Mouse (Mus musculus): ENCODE measurements around the gene H2-D1.

H2-D1 gene

DNA sequence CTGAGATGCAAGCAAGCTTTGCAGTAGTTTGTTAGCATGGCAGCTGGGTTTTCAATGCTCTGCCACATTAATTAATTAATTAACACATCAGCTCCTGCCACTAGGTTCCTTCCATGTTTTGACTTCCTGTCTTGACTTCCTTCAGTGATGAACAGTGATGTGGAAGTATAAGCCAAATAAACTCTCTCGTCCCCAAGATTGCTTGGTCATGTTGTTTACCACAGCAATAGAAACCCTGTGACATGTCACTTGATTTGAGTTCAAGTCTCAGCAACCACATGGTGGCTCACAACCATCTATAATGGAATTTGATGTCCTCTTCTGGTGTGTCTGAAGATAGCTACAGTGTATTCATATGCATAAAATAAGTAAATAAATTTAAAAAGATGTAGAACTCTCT, 5.2 kb upstream of the H2-D1 start:
- DNase-seq, result no peak

DNA sequence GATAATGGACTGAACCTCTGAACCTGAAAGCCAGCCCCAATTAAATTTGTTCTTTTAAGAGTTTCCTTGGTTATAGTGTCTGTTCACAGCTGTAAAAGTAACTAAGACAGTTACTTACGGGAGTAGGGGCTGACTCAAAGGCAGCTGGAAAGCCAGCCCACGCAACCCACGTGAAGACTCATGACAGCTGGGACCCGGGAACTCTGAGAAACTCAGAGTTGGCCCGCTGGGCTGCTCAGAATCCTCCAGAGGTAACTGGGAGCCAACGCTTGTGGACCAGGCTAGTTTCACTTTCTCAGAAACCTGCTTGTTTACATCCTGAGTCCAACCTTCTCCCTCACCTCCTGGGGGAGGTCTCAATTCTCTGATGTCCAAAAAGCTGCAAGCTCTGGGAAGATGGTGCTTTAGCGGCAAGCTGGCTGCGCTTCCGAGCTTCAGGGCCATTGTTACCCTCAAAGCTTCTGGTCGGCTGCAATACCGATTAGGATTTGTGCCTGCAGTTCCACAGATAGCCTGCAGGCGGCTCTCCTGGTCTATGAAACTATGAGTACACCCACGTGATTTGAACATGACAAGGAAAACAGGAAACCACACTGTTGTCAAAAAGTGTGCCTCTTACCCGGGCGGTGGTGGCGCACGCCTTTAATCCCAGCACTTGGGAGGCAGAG, 4.6 kb upstream of the H2-D1 start:
- peak; percentile 93 for DNase-seq

DNA sequence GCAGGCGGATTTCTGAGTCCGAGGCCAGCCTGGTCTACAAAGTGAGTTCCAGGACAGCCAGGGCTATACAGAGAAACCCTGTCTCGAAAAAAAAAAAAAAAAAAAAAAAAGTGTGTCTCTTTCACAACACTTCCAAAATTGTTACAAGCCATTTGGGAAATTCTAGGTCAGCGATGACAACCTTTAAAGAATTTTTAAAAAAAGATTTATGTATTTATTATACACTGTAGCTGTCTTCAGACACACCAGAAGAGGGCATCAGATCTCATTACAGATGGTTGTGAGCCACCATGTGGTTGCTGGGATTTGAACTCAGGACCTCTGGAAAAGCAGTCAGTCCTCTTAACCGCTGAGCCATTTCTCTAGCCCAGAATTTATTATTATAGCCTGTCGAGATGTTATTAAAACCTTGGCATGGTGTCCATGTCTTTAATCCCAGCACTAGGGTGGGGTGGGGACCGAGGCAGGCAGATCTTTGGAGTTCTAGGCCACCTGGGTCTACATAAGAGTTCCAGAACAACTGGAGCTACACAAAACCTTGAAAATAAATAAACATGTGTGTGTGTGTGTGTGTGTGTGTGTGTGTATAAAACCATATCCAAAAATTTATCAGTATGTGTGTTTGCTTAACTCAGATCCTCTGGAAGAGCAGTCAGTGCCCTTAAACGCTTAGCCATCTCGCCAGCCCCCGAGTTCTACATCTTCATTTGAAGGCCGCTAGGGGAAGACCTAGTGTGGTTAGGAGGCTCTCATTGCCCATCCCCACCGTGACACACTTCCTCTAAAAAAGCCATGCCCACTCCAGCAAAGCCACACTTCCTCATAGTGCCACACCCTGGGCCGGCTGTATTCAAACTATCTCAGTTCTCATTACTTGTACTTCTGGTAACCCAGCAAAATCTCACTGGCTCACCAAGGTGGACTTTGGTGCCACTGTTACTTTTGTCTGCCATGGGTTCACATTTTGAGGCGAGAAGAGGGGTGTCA, 3.7 kb upstream of the H2-D1 start:
- peak; percentile 47 for DNase-seq

DNA sequence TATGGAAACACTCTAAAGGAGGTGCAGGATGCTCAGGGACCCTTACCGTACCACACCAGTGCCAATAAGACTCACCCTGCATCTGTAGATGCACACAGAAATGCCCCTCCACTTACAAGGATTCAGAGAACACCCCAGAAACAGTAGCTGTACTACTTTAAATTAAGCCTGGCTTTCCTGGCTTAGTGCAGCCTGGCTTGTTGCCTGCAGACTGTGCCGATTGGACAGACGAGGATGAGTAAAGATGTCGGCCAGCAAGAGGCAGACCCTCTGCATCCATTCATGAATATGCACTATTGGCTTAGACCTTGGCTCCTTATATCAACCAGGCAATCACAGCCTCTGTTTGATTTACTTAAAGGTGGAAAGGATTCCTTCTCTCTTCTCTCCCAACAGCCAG, 2.9 kb upstream of the H2-D1 start:
- no peak for DNase-seq

DNA sequence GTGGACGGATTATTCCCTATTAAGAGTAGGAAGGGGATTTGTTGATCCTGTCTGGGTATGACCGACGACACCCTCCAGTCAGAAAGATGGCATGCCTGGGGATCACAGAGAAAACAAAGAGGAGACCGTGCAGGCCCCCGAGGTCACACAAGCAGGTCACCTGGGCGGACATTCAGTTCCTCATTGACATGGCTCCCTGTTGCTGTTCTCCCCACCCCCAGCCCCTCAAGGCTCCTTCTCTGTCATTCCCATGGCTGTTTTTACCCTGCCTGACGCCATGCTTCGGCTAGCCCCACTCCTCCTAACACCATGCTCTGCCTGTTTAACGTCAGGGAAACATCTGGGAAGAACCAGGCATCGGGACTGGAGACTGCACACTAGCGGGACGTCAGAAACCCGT, 879 bp upstream of the H2-D1 start:
- no peak for DNase-seq

DNA sequence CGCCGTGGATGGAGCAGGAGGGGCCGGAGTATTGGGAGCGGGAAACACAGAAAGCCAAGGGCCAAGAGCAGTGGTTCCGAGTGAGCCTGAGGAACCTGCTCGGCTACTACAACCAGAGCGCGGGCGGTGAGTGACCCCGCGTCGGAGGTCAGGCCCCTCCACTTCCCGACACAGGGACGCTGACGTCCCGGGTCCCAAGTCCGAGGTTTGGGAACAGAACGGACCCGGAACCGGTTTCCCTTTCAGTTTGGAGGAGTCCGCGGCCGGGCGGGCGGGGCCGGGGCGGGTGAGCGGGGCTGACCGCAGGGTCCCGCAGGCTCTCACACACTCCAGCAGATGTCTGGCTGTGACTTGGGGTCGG, 973 bp downstream of the H2-D1 start:
- peak; percentile 32 for DNase-seq

DNA sequence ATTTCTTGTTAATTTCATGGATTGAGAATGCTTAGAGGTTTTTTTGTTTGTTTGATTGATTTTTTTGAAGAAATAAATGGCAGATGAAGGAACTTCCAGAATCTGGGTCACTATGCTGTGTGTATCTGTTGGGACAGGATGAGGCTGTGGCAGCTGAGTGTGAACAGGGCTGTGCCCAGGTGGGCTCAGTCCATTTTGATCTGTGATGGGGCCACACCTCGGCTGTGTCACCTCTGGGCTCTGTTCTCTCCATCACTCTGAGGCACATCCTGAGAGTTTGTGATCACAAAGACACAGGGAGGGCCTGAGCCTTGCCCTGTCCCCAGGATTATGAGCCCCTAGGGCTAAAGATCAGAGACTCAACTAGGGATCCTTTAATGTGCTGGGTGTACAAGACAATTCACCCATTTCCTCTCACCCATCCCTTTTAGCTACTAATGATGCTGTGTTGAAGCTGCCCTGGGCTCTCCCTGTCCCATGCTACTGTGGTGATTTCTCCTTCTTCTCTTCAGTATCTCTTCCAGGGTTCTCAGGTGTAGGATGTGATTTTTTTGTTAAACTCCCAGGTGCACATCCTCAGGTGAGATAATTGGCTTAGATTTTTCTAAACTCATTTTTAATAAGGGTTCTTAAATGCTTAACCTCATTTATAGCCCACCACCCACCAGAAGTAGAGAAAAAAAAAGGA, 5.0 kb downstream of the H2-D1 start:
- no peak for DNase-seq

DNA sequence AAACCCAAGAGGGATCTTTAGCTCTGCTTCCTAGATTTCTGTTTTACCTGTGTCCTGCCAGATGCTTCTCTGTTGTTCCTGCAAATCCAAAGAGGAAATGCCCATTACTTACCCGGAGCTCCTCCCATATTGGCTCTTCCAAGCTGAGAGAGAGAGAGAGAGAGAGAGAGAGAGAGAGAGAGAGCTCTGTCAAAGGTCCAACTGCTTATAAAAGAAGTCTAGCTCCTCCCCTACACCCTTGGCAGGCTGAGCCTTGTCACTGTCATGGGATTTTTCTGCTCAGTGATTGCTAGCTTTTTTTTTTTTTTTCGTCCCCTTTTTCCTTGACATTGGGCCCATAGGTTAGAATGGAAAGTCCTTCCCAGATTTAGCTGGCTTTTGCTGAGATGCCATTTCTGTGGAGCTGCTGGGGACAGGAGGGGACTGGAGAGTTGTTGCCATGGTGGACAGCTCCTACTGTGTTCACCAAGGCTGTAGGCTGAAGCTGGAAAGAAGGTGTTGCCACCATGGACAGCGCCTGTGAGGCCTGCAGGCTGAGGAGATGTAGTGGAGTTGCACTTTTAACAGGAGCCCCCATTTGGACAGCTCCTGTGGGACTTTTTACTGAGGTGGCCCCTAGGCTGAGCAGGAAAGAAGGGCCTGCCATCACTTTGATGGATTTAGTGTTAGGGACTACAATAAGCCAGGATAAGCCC, 7.3 kb downstream of the H2-D1 start:
- peak; percentile 62 for DNase-seq

DNA sequence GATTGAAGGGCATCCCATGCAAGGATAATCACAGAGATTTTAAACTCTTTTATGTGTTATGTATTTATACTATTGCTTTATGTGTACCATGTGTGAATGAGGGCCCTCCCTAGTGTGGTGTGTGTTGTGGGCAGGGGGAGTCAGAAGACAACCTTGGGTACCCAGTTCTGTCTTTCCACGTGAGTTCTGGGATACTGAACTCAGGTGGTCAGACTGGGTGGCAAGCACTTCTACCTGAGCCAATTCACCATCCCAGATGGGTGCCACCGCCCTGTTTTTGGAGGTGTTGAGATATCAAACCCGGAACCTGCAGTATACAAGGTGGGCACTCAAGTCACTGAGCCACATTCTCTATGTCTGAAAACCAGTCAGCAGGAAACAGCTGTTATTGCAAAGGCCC, 9.7 kb downstream of the H2-D1 start:
- DNase-seq, result no peak

DNA sequence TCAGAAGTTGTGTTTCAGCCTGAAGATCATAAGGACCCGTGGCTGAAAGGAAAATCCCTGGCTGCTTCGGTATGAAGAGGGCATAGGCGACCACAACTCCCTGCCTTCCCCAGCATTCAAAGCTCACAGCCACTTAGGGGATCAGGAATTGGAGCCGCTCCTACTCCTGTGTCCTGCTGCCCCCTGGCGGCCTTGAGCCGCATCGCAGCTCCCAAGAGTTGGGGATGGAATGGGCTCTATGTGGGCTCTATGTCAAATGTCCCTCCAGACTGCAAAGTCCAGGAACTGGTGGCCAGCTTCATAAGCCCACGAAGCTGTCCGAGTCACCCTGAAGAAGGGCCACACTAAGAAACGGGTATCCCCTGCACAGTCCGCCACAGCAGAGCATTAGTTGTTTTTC, 12.2 kb downstream of the H2-D1 start:
- peak; percentile 82 for DNase-seq

DNA sequence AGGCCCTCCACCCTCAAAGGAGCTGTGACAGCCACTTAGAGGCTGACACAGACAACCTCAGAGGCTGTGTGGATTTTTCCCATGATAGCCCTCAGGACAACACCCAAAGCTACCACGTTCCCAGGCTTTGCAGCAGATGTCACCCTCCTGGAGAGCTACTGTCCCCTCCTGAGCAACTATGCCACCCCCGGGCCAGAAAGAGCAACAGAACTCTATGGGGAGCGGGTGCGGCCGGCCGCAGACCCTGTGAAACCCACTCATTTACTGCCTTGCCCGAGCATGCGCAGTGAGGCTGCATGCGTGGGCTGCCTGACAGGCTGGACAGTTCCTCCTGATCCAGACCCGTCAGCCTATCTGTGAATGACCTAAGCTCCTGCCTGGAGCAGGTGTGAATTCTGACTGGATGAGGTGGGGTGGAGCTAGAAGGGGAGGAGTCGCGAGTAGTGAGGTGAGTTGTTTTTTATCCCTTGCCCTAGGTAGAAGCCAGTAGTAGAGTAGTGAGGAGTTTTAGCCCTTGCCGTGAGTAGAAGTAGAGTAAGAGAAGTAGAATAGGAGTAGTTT, 13.9 kb downstream of the H2-D1 start:
- DNase-seq, result no peak

DNA sequence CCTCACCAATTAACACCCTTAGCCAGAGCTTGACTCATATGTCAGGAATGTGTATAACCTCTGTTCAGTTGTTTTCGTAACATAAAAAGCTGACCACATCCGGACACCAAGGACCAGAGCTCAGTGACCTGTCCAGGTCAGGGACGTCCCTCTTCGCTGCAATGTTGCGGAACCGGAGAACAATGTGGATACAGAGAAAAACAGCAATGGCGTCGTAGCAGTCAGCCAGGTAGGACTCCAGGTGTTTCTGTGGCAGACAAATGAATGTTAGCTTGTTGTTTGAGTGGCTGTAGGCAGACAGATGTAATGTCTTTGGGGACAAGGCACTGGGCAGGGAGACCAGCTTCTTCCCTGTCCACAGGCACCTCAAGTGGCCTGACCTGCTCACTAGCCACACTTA, 15.5 kb downstream of the H2-D1 start:
- DNase-seq, result no peak

DNA sequence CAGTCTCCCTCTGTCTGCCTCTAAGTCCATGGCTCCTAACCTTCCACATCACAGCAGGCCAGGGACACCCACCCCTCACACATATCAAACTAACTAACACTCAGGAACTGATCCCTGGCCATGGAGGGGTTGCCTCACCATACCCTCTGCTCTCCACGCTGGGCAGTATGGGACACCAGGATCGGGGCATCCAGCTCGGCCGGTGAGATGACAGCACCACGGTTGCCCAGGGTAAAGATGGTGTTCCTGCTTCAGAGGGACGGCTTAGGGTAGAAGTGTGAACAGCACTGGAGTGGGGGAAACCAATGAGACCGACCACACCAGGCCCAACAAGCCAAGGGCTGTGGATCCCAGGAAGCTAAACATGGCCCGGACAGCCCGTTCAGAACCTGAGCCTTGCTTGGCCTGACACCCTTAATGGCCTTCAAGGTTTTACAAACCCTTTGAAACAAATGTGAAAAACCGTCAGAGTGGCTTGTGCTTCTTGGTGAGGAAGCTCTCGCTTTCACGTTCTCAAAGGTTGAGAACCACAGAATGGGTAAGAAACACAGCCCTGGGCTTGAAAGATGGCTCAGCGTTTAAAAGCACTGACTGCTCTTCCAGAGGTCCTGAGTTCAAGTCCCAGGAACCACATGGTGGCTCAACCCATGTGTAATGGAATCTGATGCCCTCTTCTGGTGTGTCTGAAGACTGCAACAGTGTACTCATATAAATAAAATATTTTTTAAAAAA, 16.6 kb downstream of the H2-D1 start:
- no peak for DNase-seq

DNA sequence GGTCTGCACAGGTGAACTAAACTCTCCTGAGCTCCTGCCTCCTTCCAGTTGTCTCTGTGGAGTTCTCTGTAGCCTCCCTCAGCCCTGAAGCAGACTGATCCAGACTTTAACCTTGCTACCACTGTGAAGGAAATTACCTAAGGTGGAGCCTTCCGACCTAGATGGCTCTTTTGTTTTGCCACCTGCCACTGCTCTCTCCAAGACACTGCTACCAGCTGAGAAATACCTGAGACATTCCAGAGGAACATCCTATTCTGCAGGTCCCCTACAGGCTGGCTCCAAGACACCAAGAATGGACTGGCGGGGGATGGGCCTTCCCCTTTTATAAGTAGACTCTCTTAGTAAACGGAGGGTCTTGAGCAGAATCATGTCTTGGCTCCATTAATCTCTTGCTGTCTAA, 17.7 kb downstream of the H2-D1 start:
- no peak for DNase-seq

DNA sequence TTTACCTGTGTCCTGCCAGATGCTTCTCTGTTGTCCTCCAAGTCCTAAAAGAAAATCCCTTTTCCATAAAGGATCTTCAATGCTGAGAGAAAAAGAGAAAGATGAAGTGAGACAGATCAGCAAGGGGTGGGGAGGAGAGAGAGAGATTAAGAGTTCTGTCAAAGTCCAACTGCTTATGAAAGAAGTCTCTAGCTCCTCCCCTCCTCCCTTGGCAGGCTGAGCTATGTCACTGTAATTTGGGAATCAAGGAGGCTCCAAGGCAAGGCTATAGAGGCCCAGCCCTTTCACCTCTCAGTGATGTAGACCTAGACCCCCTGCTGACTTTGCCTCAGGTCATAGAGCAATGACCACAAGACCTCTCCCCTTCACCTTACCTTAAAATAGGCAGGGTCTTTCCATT, 22.9 kb downstream of the H2-D1 start:
- no peak for DNase-seq

DNA sequence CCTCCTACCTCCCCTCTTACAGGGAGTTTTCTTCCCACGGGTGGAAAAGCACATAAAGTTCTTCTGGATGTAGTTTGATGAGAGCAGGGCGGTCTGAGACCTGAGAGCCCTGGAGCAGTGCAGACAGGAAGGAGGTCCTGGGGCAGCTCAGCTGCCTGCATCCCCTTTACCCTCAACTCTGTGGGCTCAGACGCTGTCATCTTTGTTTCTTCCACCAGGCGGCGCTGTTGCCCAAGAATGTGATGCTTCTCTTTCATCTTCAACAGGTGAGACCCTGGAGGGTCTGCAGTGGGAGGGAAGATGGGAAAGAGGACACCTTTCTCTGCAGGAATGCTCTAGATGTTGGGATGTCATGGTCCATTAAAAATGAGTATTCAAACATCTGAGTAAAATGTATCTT, 33.3 kb downstream of the H2-D1 start:
- peak; percentile 32 for DNase-seq

DNA sequence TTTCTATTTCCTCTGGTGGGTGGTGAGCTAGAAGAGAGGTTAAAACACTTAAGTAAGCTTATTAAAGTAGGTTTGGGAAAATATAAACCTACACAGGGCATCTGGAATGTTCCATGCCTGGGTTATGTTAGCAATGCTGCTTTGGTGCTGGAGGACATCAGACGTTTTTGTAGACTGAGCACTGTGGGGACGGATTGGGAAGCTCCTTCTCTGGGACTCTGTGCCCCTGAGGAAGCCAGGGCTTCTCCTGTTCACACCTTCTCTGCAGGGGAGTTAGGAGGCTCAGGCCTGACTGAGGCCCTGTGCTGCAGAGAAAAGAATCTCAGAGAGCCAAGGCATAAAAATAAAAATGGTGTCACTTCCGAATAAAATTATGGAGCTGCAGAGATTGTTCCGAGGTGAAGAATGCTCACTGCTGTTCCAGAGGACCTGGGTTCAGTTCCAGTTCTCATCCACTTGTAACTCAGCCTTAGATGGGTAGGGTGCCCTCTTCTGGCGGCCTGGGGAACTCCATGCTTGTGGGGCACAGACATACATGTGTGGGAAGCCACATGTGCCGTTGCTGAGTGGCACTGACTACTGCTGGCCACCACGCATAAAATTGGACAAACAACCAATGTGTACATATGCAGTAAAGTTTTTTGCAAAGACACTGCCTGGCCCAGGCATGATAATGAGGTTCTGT, 37.9 kb downstream of the H2-D1 start:
- DNase-seq, result peak; percentile 19

DNA sequence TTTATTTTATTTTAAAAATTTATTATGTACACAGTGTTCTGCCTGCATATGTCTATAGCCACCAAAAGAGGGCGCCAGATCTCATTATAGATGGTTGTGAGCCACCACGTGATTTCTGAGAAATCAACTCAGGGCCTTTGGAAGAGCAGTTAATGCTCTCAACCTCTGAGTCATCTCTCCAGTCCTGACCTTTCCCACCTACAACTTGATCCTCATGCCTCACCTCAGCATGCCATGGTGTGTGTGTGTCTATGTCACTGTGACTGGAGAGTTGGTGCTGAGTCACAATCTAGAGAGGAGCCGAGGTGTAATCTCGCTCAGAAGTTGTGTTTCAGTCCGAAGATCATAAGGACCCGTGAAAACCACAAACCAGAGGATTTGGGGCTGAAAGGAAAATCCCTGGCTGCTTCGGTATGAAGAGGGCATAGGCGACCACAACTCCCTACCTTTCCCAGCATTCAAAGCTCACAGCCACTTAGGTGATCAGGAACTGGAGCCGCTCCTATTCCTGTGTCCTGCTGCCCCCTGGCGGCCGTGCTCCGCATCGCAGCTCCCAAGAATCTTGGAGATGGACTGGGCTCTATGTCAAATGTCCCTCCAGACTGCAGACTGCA, 39.2 kb downstream of the H2-D1 start:
- peak; percentile 80 for DNase-seq

DNA sequence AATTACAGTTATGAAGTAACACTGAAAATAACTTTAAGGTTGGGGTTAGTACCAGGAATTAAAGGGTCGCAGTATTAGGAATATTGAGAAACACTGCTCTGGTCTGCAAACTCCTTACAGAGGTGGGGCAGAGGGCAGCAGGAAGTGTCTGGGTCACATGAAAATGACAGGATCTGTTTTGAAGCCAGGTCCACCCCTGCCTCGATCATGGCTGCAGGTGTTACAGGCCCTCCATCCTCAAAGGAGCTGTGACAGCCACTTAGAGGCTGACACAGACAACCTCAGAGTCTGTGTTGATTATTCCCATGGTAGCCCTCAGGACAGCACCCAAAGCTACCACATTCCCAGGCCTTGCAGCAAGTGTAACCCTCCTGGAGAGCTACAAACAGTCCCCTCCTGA, 40.7 kb downstream of the H2-D1 start:
- no peak for DNase-seq

DNA sequence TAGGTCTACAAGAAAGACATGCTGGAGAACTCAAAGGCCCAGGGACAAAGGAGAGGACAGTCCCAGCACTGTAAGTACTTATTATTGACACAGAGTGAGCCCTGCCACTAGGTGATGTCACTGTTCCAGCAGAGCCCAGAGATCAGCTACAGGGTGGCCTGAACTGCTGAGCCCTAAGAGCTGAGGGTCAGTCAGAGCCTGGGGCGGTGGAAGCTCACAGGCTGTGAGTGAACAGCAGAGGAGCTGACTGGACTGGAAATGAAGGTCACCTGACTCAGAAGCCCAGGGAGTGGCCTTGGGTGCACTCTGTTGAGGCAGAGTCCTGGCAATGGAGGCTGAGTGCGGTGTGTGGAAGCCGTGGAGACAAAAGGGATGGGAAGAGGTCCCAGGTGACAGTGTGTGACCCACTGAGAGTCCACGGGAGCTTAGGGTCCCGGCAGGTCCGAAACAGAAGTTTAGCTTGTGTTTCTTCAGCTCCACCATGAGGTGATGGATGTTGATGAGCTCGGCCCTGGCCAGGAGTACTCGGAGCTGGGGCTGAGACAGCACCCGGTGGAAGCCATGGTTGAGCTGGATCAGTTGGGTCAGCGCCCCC, 41.3 kb downstream of the H2-D1 start:
- DNase-seq, result peak; percentile 7

DNA sequence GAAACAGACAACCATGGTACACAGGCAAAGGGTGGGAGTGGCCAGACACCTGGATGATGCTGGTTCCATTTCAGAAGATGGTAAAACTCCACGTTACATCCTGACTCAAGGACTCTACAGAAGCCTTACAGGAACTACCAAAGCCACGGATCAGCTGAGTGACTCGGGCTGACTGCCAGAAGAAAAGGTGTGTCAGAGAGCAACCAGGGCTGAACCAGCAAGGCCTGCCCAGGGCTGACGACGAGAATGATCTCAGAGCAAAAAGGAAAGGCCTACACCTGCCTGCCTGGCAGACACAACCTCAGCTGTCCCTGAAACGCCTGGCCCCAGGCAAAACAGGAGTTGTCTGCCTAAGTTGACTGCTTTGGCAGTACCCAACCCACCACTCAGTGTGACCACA, 41.9 kb downstream of the H2-D1 start:
- DNase-seq, result no peak

All from liver (tissue).